Mouse (Mus musculus) ovary, postnatal 14 days (tissue): ENCODE measurements around the gene Serinc3.
"Not testable (repeated sequence)": the region's sequence is repeated elsewhere in the genome, so short reads cannot be mapped to it uniquely, and the experiment has no call there.

Experiments
- DNase-seq: peaks from one replicate; pipeline ENCODE4 v3.0.0; 2022; ENCODE audit warnings: low spot score

Serinc3 gene

GRCm38 (mm10) chr2:163644575-163645385 is at the start of gene Serinc3:
Serinc3 (minus strand) TSS chr2:163645131.
- peak; percentile 99 for DNase-seq

- DNase-seq, result no peak
Observed at GRCm38 (mm10) chr2:163693716-163694314, 48.9 kb upstream of the Serinc3 start.

- no peak for DNase-seq
Observed at GRCm38 (mm10) chr2:163692873-163693612, 48.1 kb upstream of the Serinc3 start.

GRCm38 (mm10) chr2:163691846-163692605 is 47.1 kb upstream of the Serinc3 start:
- DNase-seq, result no peak

GRCm38 (mm10) chr2:163690409-163691304 is 45.7 kb upstream of the Serinc3 start:
- no peak for DNase-seq

- DNase-seq, result no peak
Observed at GRCm38 (mm10) chr2:163689771-163690170, 44.8 kb upstream of the Serinc3 start.

- not testable (repeated sequence) for DNase-seq
Observed at GRCm38 (mm10) chr2:163688377-163688776, 43.4 kb upstream of the Serinc3 start.

- DNase-seq, result no peak
Observed at GRCm38 (mm10) chr2:163686886-163687285, 42.0 kb upstream of the Serinc3 start.

- DNase-seq, result no peak
Observed at GRCm38 (mm10) chr2:163686233-163686632, 41.3 kb upstream of the Serinc3 start.

- no peak for DNase-seq
Observed at GRCm38 (mm10) chr2:163685761-163686200, 40.9 kb upstream of the Serinc3 start.

GRCm38 (mm10) chr2:163685287-163685686 is 40.4 kb upstream of the Serinc3 start:
- no peak for DNase-seq

GRCm38 (mm10) chr2:163682344-163682743 is 37.4 kb upstream of the Serinc3 start:
- DNase-seq, result no peak

GRCm38 (mm10) chr2:163676745-163677144 is 31.8 kb upstream of the Serinc3 start:
- DNase-seq, result no peak

GRCm38 (mm10) chr2:163676321-163676720 is 31.4 kb upstream of the Serinc3 start:
- no peak for DNase-seq

- DNase-seq, result no peak
Observed at GRCm38 (mm10) chr2:163675662-163676061, 30.7 kb upstream of the Serinc3 start.

- DNase-seq, result no peak
Observed at GRCm38 (mm10) chr2:163675144-163675619, 30.3 kb upstream of the Serinc3 start.

- DNase-seq, result no peak
Observed at GRCm38 (mm10) chr2:163674397-163674796, 29.5 kb upstream of the Serinc3 start.

- DNase-seq, result no peak
Observed at GRCm38 (mm10) chr2:163670872-163671594, 26.1 kb upstream of the Serinc3 start.

- DNase-seq, result no peak
Observed at GRCm38 (mm10) chr2:163667045-163667444, 22.1 kb upstream of the Serinc3 start.

GRCm38 (mm10) chr2:163663930-163664329 is 19.0 kb upstream of the Serinc3 start:
- no peak for DNase-seq
